Mouse (Mus musculus): ENCODE data around the gene Gm11273. TPM values are rescaled to one million over a fixed set of nuclear protein-coding genes. Genes with fewer than 3 reads are reported as not detected.
"Not testable (repeated sequence)": the region's sequence is repeated elsewhere in the genome, so short reads cannot be mapped to it uniquely, and the experiment has no call there.

The Gm11273 gene
- 100 to 1,000 TPM; 247 to 265 TPM for total RNA-seq (2021)

DNA sequence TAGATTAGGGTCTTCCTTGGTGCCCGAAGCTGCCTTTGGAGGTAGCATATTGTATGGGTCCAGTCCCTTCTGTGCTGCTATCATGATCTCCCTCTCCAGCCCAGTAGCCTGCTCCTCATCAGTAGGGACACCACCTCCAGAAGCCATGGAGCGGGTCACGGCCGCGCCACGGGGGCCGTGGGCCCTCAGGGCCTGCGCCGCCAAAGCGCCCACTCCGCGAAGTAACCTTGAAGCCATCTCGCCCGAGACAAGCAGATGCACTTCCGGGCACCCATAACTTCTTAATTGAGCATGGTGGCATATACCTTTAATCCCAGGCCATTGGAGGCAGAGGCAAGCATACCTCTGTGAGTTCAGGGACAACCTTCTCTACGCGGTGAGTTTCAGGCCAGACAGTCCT lies at the start of gene Gm11273:
TSS of gene Gm11273 (minus strand) at position 237 of the 400 bp plus-strand sequence.
- not testable (repeated sequence) for DNase-seq
- intact Hi-C loops (cut with DNase I) = loop anchor here (10.0 kb wide), 1 partner anchor 96 kb away; the partner anchor contains the start of gene Zkscan3

GRCm38 (mm10) chr13:21550416-21551110 lies 49.3 kb upstream of the Gm11273 start:
- intact Hi-C loops (cut with DNase I) = no loop called here
- no peak for DNase-seq

GRCm38 (mm10) chr13:21549487-21549886 lies 48.3 kb upstream of the Gm11273 start:
- intact Hi-C loops (cut with DNase I) = no loop called here
- no peak for DNase-seq

GRCm38 (mm10) chr13:21542708-21543107 lies 41.5 kb upstream of the Gm11273 start, which contains the start of gene Olfr1366:
Olfr1366 (minus strand) TSS chr13:21542808.
- intact Hi-C loops (cut with DNase I) = no loop called here

GRCm38 (mm10) chr13:21530781-21531201 lies 29.6 kb upstream of the Gm11273 start, which contains the start of gene Zkscan8:
Zkscan8 (minus strand) TSS chr13:21531120.
- intact Hi-C loops (cut with DNase I) = loop anchor here (1.0 to 5.0 kb wide), 6 partner anchors 24 to 168 kb away; partner anchors contain the start of genes Zkscan3, Zscan12 and Zscan26
- peak; percentile 91 to 96 for DNase-seq

More at GRCm38 (mm10) chr13:21542708-21543107, 41.5 kb upstream of the Gm11273 start, which contains the start of gene Olfr1366:
- no peak for DNase-seq

DNA sequence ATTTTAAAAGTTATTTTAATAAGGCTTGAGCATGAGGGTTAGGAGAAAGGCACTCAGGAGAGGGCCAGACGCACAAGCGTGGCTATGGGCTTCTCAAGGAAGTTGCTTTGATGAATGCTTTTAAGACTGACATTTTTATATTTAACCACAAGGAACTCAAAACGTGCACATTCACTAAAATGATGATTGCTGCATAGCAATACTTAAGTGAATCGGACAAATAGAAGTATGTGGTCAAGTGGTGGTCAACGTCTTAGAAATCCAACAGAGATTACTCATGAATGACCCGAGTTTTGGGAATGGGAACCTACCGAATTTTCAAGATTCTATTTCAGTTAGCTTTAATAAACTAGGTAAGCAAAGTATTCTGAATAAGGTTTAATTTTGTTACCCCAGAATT lies 28.9 kb upstream of the Gm11273 start:
- no peak for DNase-seq
- intact Hi-C loops (cut with DNase I) = loop anchor here (1.0 to 5.0 kb wide), 6 partner anchors 23 to 167 kb away; partner anchors contain the start of genes Zkscan3, Zscan12 and Zscan26

GRCm38 (mm10) chr13:21506221-21506649 lies 5.0 kb upstream of the Gm11273 start:
- intact Hi-C loops (cut with DNase I) = loop anchor here (2.0 to 10.0 kb wide), 3 partner anchors 25 to 101 kb away; partner anchors contain the start of genes Nkapl, Zkscan3 and Zkscan8
- DNase-seq = peak; percentile 80 to 85

- intact Hi-C loops (cut with DNase I) = loop anchor here (10.0 kb wide), 1 partner anchor 97 kb away; the partner anchor contains the start of gene Zkscan3
- DNase-seq = no peak
Measured at GRCm38 (mm10) chr13:21502296-21502695, 1.1 kb upstream of the Gm11273 start.

DNA sequence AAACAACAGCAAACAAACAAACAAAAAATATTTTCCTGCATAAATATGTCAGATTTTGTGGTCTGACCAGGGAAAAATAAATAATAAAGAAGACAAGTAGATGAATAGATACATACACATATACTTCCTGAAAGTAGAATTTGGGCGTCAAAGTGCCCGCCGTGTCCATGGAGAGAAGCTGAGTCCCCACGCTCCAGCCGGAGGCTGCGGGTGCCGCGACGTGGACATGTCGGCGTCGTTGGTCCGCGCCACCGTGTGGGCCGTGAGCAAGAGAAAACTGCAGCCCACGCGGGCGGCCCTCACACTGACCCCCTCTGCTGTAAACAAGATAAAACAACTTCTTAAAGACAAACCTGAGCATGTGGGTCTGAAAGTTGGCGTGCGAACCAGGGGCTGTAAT lies 6.1 kb downstream of the Gm11273 start, which contains the start of gene AK157302:
TSS of gene AK157302 (plus strand) at position 144 of the 400 bp plus-strand sequence.
- intact Hi-C loops (cut with DNase I) = no loop called here
- peak in 1 of 2 experiments; percentile 35 for DNase-seq

- no peak for DNase-seq
- intact Hi-C loops (cut with DNase I) = no loop called here
Measured at GRCm38 (mm10) chr13:21492847-21493246, 8.4 kb downstream of the Gm11273 start.

DNA sequence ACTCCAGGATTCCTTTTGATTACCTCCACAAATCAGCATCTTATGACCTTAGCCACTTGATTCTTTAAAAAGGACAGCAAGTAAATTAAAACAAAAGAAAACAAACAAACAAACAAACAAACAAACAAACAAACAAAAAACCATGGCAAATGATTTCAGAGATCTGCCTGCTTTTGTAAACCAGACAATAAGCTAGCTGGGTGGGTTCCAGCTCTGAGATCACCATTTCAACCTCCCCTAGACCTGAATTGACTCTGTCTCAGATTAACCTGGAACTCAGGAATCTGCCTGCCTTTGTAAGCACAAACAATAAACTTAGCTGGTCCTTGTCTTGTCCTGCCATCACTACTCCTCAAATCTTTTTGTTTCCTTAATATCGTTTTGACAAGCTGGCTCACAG lies 14.3 kb downstream of the Gm11273 start:
- intact Hi-C loops (cut with DNase I) = no loop called here
- DNase-seq = no peak

DNA sequence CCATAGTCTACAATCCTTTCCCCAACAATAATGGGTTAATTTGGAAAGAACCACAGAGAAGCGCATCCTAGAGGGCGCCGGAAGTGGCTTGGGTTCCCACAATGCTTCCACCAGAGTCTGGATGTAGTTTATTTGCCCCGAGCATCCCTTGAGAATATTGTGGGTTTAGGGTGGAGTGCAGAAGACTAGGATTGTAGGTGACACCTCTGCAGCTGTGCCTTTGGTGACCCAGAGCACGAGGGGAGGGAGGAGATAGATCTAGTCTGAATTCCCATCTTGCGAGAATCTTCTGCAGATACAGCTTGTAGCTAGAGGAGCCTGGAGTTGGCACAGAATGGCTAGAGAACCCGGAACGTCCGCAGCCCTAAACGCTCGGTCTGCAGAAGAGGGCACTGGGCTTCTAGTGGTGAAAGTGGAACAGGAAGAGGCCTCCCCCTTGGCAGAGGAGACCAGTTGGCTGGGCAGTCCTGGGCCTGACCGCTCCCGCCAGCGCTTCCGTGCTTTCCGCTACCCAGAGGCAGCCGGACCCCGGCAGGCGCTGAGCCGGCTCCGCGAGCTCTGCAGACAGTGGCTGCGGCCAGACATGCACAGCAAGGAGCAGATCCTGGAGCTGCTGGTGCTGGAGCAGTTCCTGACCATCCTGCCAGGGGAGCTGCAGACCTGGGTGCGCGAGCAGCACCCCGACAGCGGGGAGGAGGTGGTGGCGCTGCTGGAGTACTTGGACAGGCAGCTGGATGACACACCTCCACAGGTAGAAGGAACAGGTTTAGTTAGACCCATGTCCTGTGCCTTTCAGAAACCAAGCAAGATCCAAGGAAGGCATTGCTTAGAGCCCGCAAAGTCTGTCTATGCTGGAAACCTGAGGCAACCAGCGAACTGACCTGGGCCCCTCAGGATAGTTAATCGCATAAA lies 22.2 kb downstream of the Gm11273 start, which contains the start of the genes Zkscan4 and Gm10065:
TSS of gene Zkscan4 (plus strand) at position 149 of the 912 bp plus-strand sequence.
TSS of gene Gm10065 (minus strand) at position 683 of the 912 bp plus-strand sequence.
- intact Hi-C loops (cut with DNase I) = not testable (repeated sequence)
- peak; percentile 63 to 72 for DNase-seq

- no peak for DNase-seq
- intact Hi-C loops (cut with DNase I) = no loop called here
Measured at GRCm38 (mm10) chr13:21472427-21472826, 28.8 kb downstream of the Gm11273 start.

DNA sequence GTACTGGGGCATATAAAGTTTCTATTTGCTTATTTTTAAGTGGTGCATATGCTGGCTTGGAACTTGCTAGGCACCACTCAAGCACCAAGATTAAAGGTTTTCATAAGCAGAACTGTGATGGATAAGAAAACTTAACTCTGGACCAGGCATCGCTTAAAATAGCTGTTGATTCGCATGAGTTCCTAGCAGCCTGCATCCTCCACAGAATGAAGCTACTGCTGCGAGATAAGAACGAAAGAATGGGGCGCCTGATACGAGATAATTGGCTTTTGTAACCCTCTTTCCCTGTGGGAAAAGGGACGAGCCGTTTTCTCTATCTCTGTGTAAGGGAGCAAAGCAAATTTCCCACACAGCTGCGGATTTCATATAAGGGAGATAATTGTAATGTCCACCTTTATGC lies 32.1 kb downstream of the Gm11273 start:
- DNase-seq = no peak
- intact Hi-C loops (cut with DNase I) = loop anchor here (1.0 to 5.0 kb wide), 3 partner anchors 38 to 107 kb away; partner anchors contain the start of gene Zscan12

DNA sequence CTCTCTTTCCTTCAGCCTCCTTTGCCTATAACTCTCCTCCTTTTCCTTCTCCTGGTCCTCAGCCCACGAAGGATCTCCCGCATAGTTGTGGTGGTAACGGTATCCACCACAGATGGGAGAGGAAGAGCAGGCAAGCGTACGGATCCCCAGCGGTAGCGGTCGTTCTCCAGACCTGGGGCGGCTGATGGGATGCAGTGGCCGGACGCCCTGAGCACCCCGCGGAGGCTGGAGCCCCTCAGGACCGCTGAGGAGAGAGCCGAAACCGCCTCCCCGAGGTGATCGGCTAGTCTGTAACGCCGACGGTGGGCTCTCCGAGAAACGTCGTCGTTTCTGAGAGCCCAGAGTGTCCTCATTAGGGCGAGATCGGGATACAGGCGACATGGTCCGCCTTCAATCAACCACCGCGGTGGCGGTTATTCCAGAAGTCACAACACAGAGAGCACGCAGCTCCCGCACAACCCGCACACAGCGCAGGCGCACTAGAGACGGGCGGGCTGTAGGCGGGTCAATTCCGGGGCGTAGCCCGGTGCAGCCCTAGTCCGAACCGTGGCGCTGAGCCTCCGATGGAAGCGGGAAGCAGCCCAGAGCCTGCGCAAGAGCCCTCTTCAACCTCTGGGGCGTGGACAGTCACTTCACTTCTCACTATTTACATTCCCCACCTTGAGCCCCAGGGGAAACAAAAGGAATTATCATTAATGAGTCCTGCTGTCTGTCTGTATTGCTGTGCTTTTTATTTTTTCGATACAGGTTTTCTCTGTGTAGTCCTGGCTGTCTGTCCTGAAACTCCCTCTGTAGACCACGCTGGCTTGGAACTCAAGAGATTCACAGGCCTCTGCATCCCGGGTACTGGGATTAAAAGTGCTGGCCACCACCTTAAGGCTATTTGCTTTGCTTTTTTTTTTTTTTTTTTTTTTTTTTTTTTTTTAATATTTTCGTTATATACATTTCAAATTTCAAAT lies 32.9 kb downstream of the Gm11273 start, which contains the start of gene Nkapl:
TSS of gene Nkapl (minus strand) at position 449 of the 959 bp plus-strand sequence.
- DNase-seq = peak; percentile 83 to 84
- intact Hi-C loops (cut with DNase I) = loop anchor here (1.0 to 5.0 kb wide), 3 partner anchors 39 to 106 kb away; partner anchors contain the start of gene Zscan12

DNA sequence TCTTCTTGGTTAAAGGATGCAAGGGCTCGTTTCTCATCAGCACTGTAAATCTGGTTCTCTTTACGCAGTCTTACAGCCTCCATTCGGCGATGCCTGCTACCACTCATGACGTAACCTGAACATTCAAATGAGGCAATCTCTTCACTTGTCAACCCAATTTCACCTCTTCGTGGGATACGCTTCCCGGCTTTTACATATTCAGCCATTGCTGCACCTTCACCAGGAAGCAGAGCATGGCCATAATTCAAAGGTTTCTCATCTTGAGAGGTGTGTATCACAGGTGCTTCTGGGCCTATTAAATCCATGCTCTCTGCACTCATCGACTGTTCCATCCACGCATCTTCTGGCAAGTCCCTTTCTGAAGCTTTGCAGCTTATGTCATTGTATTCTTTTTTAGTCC lies 33.9 kb downstream of the Gm11273 start:
- no peak for DNase-seq
- intact Hi-C loops (cut with DNase I) = loop anchor here (5.0 kb wide), 2 partner anchors 40 to 105 kb away; partner anchors contain the start of gene Zscan12

DNA sequence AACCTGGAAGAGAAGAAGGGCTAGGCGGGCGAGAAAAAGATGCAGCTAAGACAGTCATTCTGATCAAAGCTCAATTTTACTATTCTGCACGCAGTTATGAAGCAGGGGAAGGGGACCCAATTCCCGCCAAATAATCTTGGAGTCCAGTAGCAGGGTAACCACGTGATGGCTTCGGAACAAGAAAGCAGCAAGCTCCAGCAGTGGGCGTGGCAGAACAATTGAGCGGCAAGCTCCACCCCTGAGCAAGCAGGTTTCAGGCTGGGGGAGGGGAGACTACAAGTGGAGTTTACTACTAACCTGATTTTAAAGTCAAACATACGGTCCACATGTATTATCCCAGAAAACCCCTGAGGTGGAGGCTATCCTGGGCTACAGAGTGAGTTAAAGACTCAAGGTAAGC lies 38.7 kb downstream of the Gm11273 start:
- DNase-seq; intact Hi-C loops (cut with DNase I): not testable (repeated sequence)

DNA sequence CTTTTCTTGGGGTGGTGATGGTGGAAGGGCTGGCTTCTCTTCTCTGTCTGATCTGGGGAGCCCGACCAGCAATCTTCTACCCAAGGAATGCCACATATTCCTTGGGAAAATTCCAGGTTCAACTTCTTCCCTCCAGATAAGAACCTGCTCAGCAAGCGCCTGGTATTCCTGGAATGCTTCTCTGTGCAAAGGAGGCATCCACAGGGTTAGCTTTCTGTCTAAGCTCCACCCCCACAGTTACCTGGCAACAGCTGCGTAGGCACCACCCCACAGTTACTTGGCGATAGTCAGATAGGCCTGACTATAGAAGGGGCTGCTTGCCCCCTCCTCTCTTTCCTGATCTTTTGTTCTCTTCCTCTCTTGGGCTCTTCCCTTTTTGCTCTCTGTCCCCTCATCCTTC lies 44.9 kb downstream of the Gm11273 start:
- DNase-seq = no peak
- intact Hi-C loops (cut with DNase I) = no loop called here

- no peak for DNase-seq
- intact Hi-C loops (cut with DNase I) = no loop called here
Measured at GRCm38 (mm10) chr13:21454133-21454532, 47.1 kb downstream of the Gm11273 start.
